Mouse (Mus musculus) CD8-positive naive resting alpha-beta T cell, adult 2 months (primary cell): Measurements from ENCODE around the gene Copg2.

Experiments
- DNase-seq, 2 experiments: peaks; one replicate each; pipeline ENCODE4 v3.0.0; 2022; ENCODE audit warnings: low read depth in 2 of 2, low spot score in 2 of 2

Copg2 gene

DNA sequence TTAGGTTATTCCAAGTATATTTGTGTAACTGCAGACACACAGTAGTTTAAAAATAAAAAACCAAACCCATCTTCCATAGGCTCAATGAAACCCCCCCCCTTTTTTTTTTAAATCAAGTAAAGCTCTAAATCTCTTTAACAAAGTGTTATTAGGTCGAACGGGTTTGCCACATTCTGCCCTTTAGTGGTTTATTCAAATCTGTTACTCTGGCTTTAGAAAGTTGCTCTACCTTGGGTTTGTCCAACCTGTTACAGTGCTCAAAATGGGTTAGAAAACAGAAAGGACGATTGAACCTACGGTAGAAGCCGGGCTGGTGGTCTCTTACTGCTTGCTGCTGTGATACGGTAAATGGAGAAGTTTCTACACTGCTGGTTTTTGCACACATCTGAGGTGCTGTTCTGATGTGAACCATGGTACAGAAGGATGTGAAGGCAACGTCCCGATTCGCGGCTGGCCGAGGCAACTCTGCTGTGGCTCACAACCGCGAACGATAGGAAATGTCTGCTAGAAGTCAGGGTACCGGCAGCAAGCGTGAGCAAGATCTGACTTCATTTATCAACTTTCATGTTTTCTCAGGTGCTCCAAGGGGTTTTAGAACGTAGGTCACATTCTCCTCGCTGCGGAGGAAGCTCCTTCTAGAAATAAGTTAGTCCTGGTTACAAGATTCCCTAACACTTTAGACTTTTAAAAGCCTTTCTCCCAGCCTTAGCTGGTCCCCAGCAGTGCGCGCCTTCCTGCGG lies 161.4 kb downstream of the Copg2 start:
- DNase-seq, result no peak

DNA sequence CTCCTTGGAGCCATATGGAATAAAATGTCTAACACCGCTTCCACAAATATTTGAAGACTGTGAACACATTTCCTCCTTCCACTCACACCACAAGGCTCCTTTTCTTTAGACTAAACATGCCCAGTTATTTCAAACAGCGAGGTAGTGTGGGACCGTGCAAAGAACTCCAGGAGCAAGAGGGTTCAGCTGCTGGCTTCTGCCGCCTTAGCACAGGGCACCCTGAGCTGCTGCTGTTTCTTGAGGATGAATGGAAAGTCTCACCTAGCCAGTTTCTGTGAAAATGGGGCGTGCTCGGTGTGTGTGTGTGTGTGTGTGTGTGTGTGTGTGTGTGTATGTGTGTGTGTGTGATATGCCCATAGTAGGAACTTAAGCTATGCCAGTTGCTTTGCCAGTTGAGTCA lies 162.1 kb downstream of the Copg2 start:
- DNase-seq, result no peak

DNA sequence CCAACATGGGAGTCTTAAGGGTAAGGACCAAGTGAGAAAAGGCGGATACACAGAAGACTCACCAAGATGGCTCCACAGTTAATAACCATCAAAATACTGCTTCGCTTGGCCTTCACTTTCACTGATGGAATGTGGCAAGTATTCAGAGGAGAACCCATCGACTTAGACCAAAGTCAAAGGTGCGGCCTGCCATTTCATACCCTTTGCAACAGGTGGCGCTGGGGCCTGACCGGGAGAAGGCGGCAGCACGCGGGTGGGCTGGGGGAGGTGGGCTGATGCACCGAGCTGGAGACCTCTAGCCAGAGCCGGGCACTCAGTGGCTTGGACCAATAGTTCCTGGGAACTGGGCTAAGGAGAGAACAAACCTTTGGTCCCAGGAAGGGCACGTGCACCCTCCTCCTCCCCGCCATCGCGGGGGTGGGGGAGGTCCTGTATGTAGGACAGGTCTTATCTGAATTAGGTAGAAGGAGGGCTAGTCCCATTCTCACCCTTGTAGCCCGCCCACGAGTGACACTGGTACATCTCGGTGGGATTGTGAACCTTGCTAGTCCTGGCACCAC lies 163.9 kb downstream of the Copg2 start:
- DNase-seq, result no peak

DNA sequence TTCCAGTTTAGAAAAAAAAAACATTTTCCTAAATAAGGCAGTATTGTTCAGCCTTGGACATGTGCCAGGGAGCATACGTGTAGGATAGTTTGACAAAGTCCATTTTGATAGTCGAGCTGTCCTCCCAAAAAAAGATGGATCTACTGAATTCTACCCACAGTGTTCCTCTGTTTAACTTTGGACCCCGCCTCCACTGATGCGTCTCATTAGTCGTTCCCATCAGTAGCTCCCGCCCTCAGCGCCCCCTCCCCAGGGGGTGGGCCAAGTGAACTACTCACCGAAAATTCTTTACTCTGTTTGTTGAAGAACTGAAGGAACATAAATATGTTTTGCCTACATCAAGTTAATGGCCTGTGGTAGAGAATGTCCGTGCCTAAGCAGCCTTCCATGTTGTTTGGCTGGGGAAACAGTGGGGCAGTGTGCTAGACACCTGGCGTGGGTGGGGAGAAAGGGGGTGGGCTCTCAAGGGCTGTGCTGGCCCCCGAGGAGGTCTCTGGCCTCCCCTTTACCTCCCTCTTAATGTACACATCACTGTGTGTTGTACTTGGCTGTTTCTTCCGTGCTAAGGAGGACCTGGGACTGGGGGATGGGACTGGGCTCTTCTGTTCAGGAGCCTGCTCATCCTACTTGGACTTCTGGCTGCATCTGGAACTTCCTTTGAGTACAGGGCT lies 166.2 kb downstream of the Copg2 start:
- no peak for DNase-seq

DNA sequence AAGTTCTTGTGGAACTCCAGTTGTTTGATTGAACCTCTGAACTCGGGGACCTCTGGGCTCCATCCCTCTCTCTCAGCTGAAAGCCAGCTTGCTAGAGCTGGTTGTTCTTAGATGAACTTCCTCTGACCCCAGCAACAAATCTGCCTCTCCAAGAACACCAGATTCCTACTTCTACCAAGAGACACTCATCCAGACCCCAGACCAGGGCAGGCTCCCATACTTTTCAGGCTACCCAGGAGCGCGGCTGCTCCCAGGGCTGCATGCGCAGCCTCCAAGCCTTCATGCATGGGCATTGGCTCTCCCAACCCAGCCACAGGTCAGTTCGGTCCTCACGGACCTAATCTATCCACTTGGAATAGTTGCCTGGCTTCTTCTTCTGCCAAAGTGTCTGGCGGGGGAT lies 173.3 kb downstream of the Copg2 start, which contains the start of gene Mest:
TSS of gene Mest (plus strand) at position 217 of the 400 bp plus-strand sequence.
- DNase-seq, result no peak

DNA sequence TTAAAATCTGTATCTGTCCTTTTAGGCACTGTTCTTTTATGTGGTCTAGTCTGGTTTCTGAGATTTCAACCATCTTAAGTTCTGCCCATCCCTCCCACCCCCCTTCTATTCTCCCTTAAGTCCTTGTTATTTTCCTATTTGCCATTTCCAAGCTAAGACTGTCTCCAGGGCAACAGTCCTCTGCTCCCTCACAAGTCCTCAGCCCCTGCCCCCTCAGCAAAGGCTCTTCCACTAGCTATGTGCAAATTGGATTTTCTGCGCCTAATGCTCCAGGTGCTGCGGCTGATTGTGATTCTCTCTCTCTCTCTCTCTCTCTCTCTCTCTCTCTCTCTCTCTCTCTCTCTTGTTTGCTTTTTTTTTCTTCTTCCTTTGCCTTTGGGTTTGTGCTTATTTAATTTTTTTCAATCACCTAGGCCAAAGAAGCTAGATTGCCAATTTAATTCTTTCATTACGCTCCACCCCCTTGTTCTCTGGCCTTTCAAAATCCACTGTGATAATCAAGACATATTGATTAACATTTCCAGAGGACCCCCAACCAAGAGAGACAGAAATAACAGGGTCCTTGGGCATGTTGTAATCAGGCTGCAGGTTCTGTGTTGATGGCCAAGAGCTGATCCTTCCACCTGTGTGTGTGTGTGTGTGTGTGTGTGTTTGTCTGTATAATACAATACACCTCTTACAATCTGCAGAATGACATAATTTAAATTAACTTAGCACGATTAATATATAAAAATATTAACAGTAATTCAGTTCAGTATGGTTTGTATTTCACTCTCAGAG lies 174.0 kb downstream of the Copg2 start:
- DNase-seq, result no peak

DNA sequence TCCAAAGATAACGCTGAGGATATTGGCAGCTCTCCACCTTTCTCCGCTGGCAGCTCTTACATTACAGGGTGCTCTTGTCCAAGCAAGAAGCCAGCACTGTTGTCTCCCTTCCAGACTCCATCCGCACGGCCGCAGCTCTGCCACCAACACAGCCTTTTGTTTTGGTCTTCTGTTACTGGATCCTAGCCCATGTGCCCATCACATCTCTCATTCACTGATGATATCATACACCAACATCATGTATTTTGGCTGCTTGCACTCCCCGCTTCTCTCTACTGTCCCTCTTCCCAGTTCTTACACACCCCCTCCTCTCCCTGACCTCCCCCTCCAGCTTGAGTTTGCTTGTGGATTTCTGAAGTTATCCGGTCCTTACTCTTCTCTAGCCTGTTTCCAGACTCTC lies 179.8 kb downstream of the Copg2 start:
- DNase-seq, result no peak

DNA sequence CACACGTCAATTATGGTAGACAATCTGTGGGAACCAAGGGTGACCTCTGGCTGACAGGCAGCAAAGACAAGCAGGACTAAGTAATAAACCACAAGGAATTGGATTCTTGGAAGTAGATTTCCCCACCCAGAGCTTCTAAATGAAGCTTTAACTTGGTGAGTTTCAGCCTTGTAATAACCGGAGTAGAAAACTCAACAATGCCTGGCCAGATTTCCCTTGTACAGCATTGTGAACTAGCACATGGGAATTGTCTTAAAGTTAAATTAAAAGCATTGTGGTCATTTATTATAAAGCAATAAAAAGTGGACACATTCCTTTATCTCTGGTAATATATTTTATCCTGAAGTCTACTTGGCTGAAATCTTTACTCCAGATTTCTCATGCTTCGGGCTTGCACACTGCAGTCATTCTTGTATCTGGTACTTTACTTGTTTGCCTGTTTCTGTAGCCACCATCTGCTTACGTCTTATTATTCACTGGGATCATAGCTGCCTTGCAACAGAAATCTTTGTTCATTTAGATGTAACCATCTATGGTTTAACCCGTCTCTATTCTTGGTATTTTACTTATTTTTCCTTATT lies 181.6 kb downstream of the Copg2 start:
- no peak for DNase-seq

DNA sequence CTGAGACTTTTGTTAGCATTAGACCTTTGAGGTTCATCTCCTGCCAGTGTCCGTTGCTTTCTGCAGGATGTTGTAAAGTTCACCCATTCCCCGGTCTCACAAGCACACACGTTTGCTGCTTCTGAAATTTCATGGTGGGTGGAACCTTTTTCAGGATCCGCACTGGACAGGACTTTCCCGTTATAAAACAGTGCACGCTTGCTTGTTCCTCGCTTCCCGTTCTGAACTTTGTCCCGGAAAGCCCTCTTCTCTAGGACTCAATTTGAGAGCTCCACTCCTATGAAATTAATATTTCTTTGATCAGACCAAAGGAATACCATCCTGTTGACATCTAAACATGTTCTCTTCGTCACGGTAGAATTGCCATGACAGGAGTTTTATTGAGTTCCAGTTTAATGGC lies 182.7 kb downstream of the Copg2 start:
- no peak for DNase-seq

DNA sequence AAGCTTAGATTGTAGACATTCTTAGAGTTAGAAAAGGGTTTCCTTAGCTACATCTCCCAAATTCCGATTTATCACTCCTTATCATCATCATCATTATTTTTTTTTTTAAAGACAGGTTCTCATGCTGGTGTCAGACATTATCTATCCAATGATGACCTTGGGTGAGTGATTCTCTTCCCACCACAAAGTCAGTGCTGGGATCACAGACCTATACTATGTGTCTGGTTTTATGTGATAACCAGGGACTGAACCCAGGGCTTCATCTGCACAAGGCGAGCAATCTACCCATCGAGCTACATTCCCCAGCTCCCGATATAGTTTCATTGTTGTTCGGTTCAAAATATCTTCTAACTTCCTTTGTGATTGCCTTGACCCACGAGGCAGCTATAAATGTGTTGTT lies 183.1 kb downstream of the Copg2 start:
- DNase-seq, result no peak

DNA sequence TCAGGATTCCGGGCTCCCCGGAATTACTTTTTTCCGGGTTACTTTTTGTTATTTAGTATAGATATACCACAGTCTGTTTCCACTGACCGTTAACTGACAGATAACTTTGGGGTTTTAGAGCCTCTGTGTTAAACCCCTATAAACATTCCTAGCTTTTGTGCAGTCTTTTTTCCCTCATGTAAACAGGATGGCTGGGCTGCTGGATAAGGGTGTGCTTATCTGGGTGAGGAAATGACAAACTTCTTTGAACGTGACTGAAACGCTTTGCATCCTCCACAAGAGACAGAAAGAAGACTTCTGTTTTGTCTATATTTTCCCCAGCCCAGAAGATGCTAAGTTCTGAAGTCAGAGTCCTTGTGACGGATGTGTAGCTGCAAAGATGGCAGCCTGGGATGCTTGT lies 184.1 kb downstream of the Copg2 start:
- no peak for DNase-seq

DNA sequence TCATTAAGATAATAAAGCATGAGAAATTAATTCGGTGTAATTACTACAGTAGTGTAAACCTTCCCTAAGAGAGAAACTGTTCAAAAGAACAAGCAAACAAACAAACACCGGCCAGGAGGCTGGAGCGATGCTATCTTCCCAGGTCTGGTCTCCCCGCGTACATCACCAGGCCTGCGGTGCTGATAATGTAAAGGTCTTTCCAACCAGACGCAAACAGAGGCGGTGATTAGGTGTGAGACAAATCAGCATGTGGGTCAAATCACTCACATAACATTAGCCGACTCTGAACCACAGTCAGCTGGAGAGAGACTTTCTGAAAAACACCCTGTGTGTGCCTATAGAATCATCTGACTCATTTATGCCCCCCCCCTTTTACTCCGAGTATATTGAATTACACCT lies 185.2 kb downstream of the Copg2 start:
- DNase-seq, result no peak

DNA sequence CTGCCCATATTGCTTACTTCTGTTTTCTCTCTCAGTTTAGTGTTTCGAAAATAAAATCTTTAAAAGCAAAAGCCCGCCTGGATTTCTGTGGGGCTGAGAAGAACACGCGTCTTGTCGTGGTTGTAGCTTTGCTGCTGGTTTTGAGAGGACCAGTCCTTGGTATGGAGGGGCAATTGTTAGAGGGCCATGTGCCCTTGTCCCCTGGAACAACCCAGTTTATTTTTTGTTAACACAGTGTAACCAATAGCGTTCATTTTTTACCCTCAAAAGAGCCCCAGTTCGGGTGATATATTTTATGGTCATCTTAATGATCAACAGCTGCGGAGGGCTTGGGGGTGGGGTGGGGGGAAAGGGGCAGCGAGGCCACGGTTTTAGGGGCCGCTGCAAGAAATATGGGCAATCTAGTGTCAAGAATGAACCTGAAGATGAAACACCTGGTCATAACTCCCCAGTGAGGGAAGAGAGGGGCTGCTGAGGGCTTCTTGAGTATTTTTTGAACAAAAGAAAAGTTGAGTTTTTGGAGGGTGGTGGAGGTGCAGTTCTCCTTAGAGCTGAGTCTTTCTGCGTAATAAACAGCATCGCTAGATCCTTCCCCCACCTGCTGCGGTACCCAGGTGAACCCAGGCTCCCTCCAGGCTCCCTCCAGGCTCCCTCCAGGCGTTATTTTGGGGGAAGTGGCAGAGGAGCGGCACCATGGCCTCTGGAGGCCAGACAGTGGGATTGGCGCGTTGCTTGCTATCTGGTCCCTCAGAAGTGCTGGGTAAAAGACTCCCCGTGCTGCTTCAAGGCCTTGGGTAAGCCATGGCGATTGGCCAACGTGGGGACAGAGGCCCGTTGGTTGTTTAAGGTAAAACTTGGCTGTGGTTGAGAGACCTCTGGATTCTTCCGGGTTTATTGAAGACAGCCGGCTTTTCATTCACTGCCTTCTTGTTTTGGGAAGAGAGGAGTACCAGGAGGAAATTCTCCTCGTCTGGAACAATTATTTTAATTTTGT lies 185.9 kb downstream of the Copg2 start:
- no peak for DNase-seq

DNA sequence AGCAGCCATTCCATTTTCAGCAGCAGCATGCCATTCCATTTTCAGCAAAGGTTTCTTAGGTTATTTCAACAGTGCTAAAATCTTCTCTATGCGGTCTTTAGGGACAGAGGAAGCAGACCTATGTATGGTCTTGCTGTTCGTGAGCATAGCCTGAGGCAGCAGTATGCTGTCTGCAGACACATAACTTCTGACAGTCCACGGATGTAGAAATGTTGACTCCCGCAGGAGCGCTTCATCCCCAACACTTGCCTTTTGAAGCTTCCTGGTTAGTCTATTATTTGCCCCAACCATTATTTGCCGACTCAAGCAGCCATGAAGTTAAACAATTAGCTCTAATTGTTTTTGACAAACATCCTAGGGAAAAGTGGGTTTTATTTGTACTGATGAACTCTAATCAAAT lies 187.5 kb downstream of the Copg2 start:
- no peak for DNase-seq

DNA sequence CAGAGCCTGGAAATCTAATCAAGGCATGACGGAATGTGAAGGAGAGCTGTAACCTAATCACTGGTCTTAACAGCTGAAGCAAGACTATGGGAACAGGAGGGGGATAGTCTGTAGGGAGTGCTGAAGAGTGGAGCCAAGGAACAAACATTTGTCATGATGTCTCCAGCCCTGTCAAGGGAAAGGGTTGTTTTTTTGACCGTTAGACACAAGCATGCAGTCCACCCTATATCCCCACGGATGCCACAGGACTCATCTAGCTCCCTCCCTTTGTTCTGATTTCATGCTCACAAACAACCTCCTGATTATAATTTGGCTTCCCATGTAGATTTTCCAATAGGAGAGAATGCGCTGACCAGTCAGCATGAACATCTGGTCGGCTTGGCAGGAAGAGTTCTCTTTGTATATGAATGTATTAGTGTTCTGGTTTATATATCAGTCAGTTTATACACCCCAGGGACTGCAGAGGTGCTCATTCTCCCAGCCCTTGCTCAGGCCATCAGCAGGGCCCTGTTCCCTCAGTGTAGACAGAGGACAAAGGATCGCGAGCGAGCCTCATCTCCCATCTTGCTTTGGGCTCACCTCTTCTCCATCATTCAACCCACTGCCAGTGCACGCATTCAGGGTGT lies 192.5 kb downstream of the Copg2 start:
- no peak for DNase-seq

DNA sequence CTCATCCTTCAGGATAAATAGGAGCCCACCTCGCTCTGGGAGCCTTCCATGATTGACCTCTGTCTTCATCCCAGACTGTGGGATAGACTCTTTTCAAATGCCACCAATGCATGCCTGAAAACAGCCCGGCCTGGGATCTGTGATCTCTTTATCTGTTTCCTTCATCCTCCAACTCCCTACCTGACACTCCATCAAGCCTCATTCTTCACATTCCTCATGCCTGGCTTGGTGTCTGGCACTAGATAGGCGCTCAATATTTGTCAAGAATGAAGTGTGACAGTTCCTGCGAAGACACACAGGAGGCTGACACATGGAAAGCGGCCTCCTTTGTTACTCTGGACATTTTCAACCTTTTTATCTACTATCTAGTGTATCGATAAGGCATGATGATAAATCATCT lies 193.1 kb downstream of the Copg2 start:
- DNase-seq, result no peak

DNA sequence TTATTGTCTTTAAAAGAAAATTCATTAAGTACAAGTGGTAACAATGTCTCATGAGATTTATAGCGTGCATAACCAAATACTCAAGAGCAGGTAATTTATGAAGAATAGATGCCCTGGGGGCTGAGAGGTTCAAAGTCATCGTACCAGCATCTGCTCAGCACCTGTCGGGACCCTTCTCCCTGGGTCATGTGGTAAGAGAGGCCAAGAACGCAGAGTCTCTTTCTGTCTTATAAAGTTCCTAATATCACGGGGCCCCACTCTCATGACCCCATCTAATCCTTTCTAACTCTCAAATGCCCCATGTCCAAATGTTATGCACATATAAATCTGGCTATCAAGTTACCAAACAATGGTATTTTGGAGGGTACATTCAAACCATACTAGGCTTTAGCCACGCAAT lies 193.7 kb downstream of the Copg2 start:
- no peak for DNase-seq

DNA sequence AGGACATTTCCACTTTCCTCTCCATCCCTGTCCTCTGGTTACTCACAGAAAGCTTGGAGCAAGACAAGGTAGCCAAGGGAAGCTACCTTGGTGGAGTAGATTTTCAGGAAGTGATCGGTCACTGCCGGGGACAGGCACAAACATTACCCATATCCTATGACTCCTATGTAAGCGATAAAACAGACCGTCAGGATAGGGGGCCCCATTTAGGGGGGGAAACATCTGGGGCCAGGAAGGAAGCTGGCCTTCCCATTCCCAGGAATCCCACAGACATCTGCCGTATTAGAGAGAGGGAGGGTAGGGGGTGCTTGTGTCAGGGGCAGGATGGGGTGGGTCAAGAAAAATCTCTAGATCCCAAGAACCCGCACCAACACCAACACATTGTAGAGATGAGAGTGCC lies 196.4 kb downstream of the Copg2 start:
- no peak for DNase-seq

DNA sequence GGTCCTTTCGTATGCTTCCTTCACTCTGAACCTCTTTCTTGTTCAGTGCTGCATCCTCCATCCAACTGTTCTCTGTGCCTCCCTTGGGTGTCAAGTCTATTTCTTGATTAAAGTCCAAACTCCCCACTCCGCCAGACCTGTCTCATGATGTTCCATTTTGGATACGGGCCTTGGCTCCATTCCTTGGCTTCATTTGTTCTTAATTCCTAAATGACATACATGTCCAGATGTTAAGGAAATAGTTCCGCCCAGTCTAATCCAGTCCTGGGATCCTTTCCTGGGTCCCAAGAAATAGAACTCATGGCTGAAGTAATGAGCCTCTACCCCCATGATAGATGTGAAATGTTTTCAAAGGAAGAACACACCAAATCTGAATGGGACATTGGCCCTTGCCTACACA lies 198.6 kb downstream of the Copg2 start:
- DNase-seq, result no peak
